Mouse (Mus musculus) CD4-positive naive resting alpha-beta T cell, adult 57 days (primary cell): ENCODE data around the gene Ctnnbip1. TPM values are rescaled to one million over a fixed set of nuclear protein-coding genes. Genes with fewer than 3 reads are reported as not detected.

ENCODE experiments used
- total RNA-seq: library from RNA; stranded (reverse); gene quantifications from one replicate; pipeline ENCODE4 v1.2.4, GENCODE M21; 2023

Gene Ctnnbip1
- total RNA-seq: 0.71 TPM

GRCm38 (mm10) chr4:149517868-149518340, at the start of gene Ctnnbip1:
Ctnnbip1 (plus strand) TSS chr4:149518236.

GRCm38 (mm10) chr4:149477078-149477477, 41.0 kb upstream of the Ctnnbip1 start, which contains the start of gene Tmem274:
Tmem274 (plus strand) TSS chr4:149477378.

GRCm38 (mm10) chr4:149485053-149485824, 32.8 kb upstream of the Ctnnbip1 start, which contains the start of the genes Nmnat1 and Lzic:
Nmnat1 (minus strand) TSS chr4:149485202.
Lzic (plus strand) TSS chr4:149485229.

GRCm38 (mm10) chr4:149586044-149586782, 68.2 kb downstream of the Ctnnbip1 start, which contains the start of gene Clstn1:
Clstn1 (plus strand) TSS chr4:149586468.

Other genes with a start within 250 kb of the Ctnnbip1 start
- 73.0 TPM for gene Kif1b, start 210.5 kb upstream of the Ctnnbip1 start, total RNA-seq
- gene Ube4b, start 91.5 kb upstream of the Ctnnbip1 start, total RNA-seq: 92.9 TPM
- not detected for gene Rbp7, start 63.3 kb upstream of the Ctnnbip1 start, total RNA-seq
- not detected for gene Tmem274, start 40.9 kb upstream of the Ctnnbip1 start, total RNA-seq
- gene Nmnat1, start 33.0 kb upstream of the Ctnnbip1 start, total RNA-seq: 2.9 TPM
- 33.8 TPM for gene Lzic, start 33.0 kb upstream of the Ctnnbip1 start, total RNA-seq
- 7.2 TPM for gene Clstn1, start 68.2 kb downstream of the Ctnnbip1 start, total RNA-seq
- gene Pik3cd, start 184.3 kb downstream of the Ctnnbip1 start, total RNA-seq: 626 TPM
- 27.9 TPM for gene Tmem201, start 219.8 kb downstream of the Ctnnbip1 start, total RNA-seq